Mouse (Mus musculus) thymus, adult 2 months (tissue): Measurements from ENCODE around the gene BB287469.
"Not testable (repeated sequence)": the region's sequence is repeated elsewhere in the genome, so short reads cannot be mapped to it uniquely, and the experiment has no call there.

Experiments used
- CTCF ChIP-seq: fragments of 200-500 bp; IDR thresholded peaks from 2 replicates; pipeline ENCODE4 v1.5.1; 2012; ENCODE audit warnings: mild to moderate bottlenecking, control low read depth, low read length, moderate library complexity, borderline replicate concordance; ENCODE audit not compliant: control insufficient read depth, poor library complexity, insufficient read depth; ENCODE audit errors: extremely low read depth
- POLR2A ChIP-seq: fragments of 200-500 bp; IDR thresholded peaks from 2 replicates; pipeline ENCODE4 v1.6.1; 2012; ENCODE audit warnings: mild to moderate bottlenecking, low read length, control low read depth, moderate library complexity; ENCODE audit not compliant: control insufficient read depth, poor library complexity, insufficient read depth; ENCODE audit errors: extremely low read depth

- not testable (repeated sequence) for TF ChIP-seq CTCF, POLR2A
These were observed 40.7 kb upstream of the BB287469 start, which contains the start of gene Gm21319 for GRCm38 (mm10) chr12:87775655-87776054.
